ENCODE assay signal across 8 mouse cellular contexts in the genomic region with DNA sequence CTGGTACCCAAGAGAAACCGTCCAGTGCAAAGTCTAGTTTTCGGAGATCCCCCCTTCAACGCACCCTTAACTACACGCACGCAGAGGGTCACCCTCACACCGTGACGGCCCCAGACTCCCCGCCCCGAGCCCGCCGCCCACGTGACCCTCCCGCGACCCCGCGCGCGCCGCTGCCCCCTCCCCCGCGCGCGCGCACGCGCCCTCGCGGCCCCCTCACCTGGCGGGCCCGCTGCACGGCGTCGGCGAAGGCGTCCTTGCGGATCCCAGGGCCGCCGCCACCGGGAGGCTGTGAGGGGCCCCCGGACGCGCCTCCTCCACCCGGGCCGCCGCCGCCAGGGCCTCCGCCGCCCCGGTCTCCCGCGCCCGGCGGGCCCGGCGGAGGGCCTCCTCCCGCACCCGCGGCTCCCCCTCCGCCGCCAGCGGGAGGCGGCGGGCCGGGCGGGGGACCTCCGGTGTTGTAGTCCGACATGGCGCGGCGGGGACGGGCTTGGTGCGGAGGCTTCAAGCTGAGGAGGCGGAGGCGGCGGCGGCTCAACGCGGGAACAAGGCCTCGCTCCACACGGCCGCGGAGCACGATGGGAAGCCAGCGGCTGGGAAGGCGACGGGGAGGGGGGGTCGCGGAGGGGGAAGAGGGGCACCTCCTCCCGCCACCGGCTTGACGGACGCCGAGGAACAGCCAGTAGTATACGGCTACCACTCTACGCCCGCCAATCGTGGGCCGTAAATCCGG. TPM values are rescaled to one million over a fixed set of nuclear protein-coding genes. Genes with fewer than 3 reads are reported as not detected.
DNase-seq lines count a peak whose midpoint lies in the region; ATAC-seq and TF ChIP-seq lines count a peak whose summit lies in the region.

A gene (minus strand): TSS at position 592 of the 730 bp plus-strand sequence.

- no peaks in the 10 kb centered on the region for H3K27me3 ChIP-seq in embryonic facial prominence, embryonic 10.5 days (replicated peaks; ENCODE audit: low read depth, poor library complexity, severe bottlenecking)
- H3K27me3 ChIP-seq in heart, adult 2 months (ENCODE audit: control insufficient read depth, insufficient read depth, low read length): no peaks in the 10 kb centered on the region
- H3K27me3 ChIP-seq in liver, embryonic 13.5 days: peaks cover 4% of the 10 kb centered on the region; the same call in 1 of the 2 replicates
- no peaks in the 10 kb centered on the region for H3K27me3 ChIP-seq in neural tube, embryonic 12.5 days (replicated peaks)

- TF ChIP-seq CTCF in heart, adult 2 months (IDR thresholded peaks at IDR 0.05): no peak

- no peaks in the 10 kb centered on the region for H3K9me3 ChIP-seq in embryonic facial prominence, embryonic 10.5 days
- H3K9me3 ChIP-seq in liver, embryonic 13.5 days (replicated peaks): no peaks in the 10 kb centered on the region
- no peaks in the 10 kb centered on the region for H3K9me3 ChIP-seq in neural tube, embryonic 12.5 days

- ATAC-seq in liver, embryonic 13.5 days (ENCODE audit: low read depth): no peak
- peak; percentile 1; the same call in 1 of the 2 replicates for ATAC-seq in neural tube, embryonic 12.5 days (ENCODE audit: low FRiP score, low read depth)

- intact Hi-C loops in heart, adult 2 months (cut with DNase I): loop anchor here (1.0 to 2.0 kb wide), 2 partner anchors 20 to 40 kb away; a partner anchor contains a TSS

- peak within 1 kb of the TSS; percentile 90 for H3K9ac ChIP-seq in heart, adult 2 months (ENCODE audit: low read depth, low read length)
- H3K9ac ChIP-seq in liver, embryonic 13.5 days: peak within 1 kb of the TSS; percentile 99
- peak within 1 kb of the TSS; percentile 99 for H3K9ac ChIP-seq in neural tube, embryonic 12.5 days

- H3K4me2 ChIP-seq in liver, embryonic 13.5 days: peak within 1 kb of the TSS; percentile 97
- peak within 1 kb of the TSS; percentile 95 for H3K4me2 ChIP-seq in neural tube, embryonic 12.5 days (replicated peaks)

- TF ChIP-seq POLR2A in heart, adult 2 months (IDR thresholded peaks at IDR 0.05; ENCODE audit: insufficient read depth, low read depth, low read length): peak; percentile 63; the same call in 1 of the 2 replicates

- peaks cover 36% of the 10 kb centered on the region for H3K36me3 ChIP-seq in embryonic facial prominence, embryonic 10.5 days (replicated peaks)
- no peaks in the 10 kb centered on the region for H3K36me3 ChIP-seq in heart, adult 2 months (ENCODE audit: control insufficient read depth, insufficient read depth, low read length)
- H3K36me3 ChIP-seq in liver, embryonic 13.5 days: peaks cover 32% of the 10 kb centered on the region
- H3K36me3 ChIP-seq in neural tube, embryonic 12.5 days: peaks cover 29% of the 10 kb centered on the region

- under 1% methylated on average over 99 of the region's 99 CpGs for WGBS in embryonic facial prominence, embryonic 10.5 days
- WGBS in heart, adult 2 months: under 1% methylated on average over 89 of the region's 99 CpGs
- WGBS in liver, embryonic 13.5 days (ENCODE audit: insufficient replicate concordance): under 1% methylated on average over 78 of the region's 99 CpGs
- WGBS in neural tube, embryonic 12.5 days: under 1% methylated on average over 81 of the region's 99 CpGs

- peaks cover 24% of the 10 kb centered on the region for H3K4me1 ChIP-seq in embryonic facial prominence, embryonic 10.5 days
- H3K4me1 ChIP-seq in heart, adult 2 months (ENCODE audit: control insufficient read depth, insufficient read depth, low read length): peaks cover 4% of the 10 kb centered on the region; the same call in 1 of the 2 replicates
- H3K4me1 ChIP-seq in liver, embryonic 13.5 days (replicated peaks): peaks cover 54% of the 10 kb centered on the region
- H3K4me1 ChIP-seq in neural tube, embryonic 12.5 days: peaks cover 18% of the 10 kb centered on the region

- peak within 1 kb of the TSS; percentile 99 for H3K27ac ChIP-seq in embryonic facial prominence, embryonic 10.5 days (replicated peaks)
- peak within 1 kb of the TSS; percentile 84 for H3K27ac ChIP-seq in heart, adult 2 months
- H3K27ac ChIP-seq in liver, embryonic 13.5 days: peak within 1 kb of the TSS; percentile 95
- peak within 1 kb of the TSS; percentile 93 for H3K27ac ChIP-seq in neural tube, embryonic 12.5 days

- H3K79me2 ChIP-seq in heart, adult 2 months (replicated peaks; ENCODE audit: control insufficient read depth, insufficient read depth, low read length): peaks cover 2% of the 10 kb centered on the region

- no peak for TF ChIP-seq EP300 in heart, adult 2 months (IDR thresholded peaks at IDR 0.05; ENCODE audit: insufficient read depth, low read depth, low read length)

- peak within 1 kb of the TSS; percentile 84 for H3K4me3 ChIP-seq in embryonic facial prominence, embryonic 10.5 days
- peak within 1 kb of the TSS; percentile 59 for H3K4me3 ChIP-seq in heart, adult 2 months
- H3K4me3 ChIP-seq in liver, embryonic 13.5 days (replicated peaks): peak within 1 kb of the TSS; percentile 99
- H3K4me3 ChIP-seq in neural tube, embryonic 12.5 days: peak within 1 kb of the TSS; percentile 92

- DNase-seq in A20 (ENCODE audit: low read depth, low spot score) (peak; percentile 51), ES-CJ7 (ENCODE audit: low read depth, low spot score) (peak; percentile 44)
- peak; percentile 77 for DNase-seq in embryonic facial prominence, embryonic 10.5 days (ENCODE audit: low spot score)
- DNase-seq in heart, adult 2 months: no peak
- peak; percentile 31 for DNase-seq in kidney, adult 9 months
- peak; percentile 26 for DNase-seq in liver, embryonic 13.5 days
- peak; percentile 55 for DNase-seq in yolk sac, embryonic 10.5 days (ENCODE audit: low spot score)

RNA-seq across cellular contexts. Expression of the gene that starts here (rescaled TPM):
- polyA plus RNA-seq in embryonic facial prominence, embryonic 10.5 days (2016; fragmentation: Nextera tagmentation; extraction: Ambion mirVana): 53.9 and 55.1 TPM in 2 replicates
- 10 to 100 TPM; 42.6 to 44.5 TPM for total RNA-seq in heart, adult 2 months (2021)
- polyA plus RNA-seq in heart, adult 2 months (2012; rRNA removed): 35.7 and 36.5 TPM in 2 replicates
- 26.2 and 27.8 TPM in 2 replicates for polyA plus RNA-seq in liver, embryonic 13.5 days (2015; fragmentation: Nextera tagmentation; extraction: Ambion mirVana)
- 53.1 and 55.8 TPM in 2 replicates for polyA plus RNA-seq in neural tube, embryonic 12.5 days (2016; fragmentation: Nextera tagmentation; extraction: Ambion mirVana)

Comparison
In these comparisons a context has a peak if more than half of its experiments do, and no peak if none do; other contexts are left out.
1. DNase-seq: peak in A20 (single experiment), ES-CJ7 (single experiment), embryonic facial prominence, embryonic 10.5 days (single experiment), kidney, adult 9 months (single experiment), liver, embryonic 13.5 days (single experiment) and yolk sac, embryonic 10.5 days (single experiment); none in heart, adult 2 months (0 of 2).
2. Peak in every context shown above with its lines, with median percentiles within 50 percentile points of each other: H3K27ac ChIP-seq, H3K4me3 ChIP-seq and H3K9ac ChIP-seq.